Mouse (Mus musculus): ENCODE measurements around the gene Vti1a.

- TF ChIP-seq CTCF (conservative IDR thresholded peaks at IDR 0.05; ENCODE audit: low read length) (no peak), NANOG (IDR thresholded peaks at IDR 0.05; ENCODE audit: borderline replicate concordance, low read length) (no peak), POU5F1 (IDR thresholded peaks at IDR 0.05; ENCODE audit: borderline replicate concordance, low read length) (no peak)
These were observed 11.4 kb downstream of the Vti1a start for GRCm38 (mm10) chr19:55327510-55327909.
